Mouse (Mus musculus): ENCODE results near the gene Fam187a. TPM values are rescaled to one million over a fixed set of nuclear protein-coding genes. Genes with fewer than 3 reads are reported as not detected.

Fam187a gene
- polyA plus RNA-seq, 1 experiment from 2014 or later: not detected

GRCm38 (mm10) chr11:102896641-102897040, 11.7 kb downstream of the Fam187a start:
- Histone ChIP-seq H3K4me1 (replicated peaks) (peaks cover 16% of the 10 kb centered on the region), H3K27me3 (peaks cover 66% of the 10 kb centered on the region), H3K36me3 (no peaks in the 10 kb centered on the region), H3K9ac (replicated peaks) (no peak overlapping the region), H3K27ac (no peak overlapping the region), H3K9me3 (no peaks in the 10 kb centered on the region), H3K4me3 (replicated peaks) (no peak overlapping the region), H3K4me2 (replicated peaks) (no peak overlapping the region)
- ATAC-seq: no peak
- WGBS: 79% methylated on average over 20 of the region's 20 CpGs

GRCm38 (mm10) chr11:102898408-102898807, 13.4 kb downstream of the Fam187a start:
- 0 out of 2 replicates have a peak, but pooled peaks have one; percentile 37 for ATAC-seq
- H3K27me3 ChIP-seq: peaks cover 50% of the 10 kb centered on the region
- WGBS: 67% methylated on average over 9 of the region's 9 CpGs

GRCm38 (mm10) chr11:102900763-102901162, 15.8 kb downstream of the Fam187a start, which contains the start of gene Gfap:
Gene Gfap (minus strand): TSS chr11:102900912.
- Histone ChIP-seq H3K4me3 (replicated peaks) (no peak within 1 kb of the TSS), H3K36me3 (peaks cover 6% of the 10 kb centered on the region; the same call in 1 of the 2 replicates), H3K4me1 (replicated peaks) (0 out of 2 replicates have a peak, but pooled peaks cover 16% of the 10 kb centered on the region), H3K27ac (no peak within 1 kb of the TSS), H3K27me3 (peaks cover 27% of the 10 kb centered on the region), H3K4me2 (replicated peaks) (no peak within 1 kb of the TSS), H3K9me3 (no peaks in the 10 kb centered on the region), H3K9ac (replicated peaks) (no peak within 1 kb of the TSS)
- ATAC-seq: peak; percentile 75
- WGBS: 13% methylated on average over 7 of the region's 7 CpGs

More at GRCm38 (mm10) chr11:102898408-102898807, 13.4 kb downstream of the Fam187a start:
- H3K9me3 ChIP-seq: no peaks in the 10 kb centered on the region
- no peaks in the 10 kb centered on the region for H3K36me3 ChIP-seq
- H3K4me2 ChIP-seq (replicated peaks): no peak overlapping the region
- H3K9ac ChIP-seq (replicated peaks): peak overlapping the region; percentile 5; the same call in 1 of the 2 replicates
- H3K27ac ChIP-seq: no peak overlapping the region; the same call in 1 of the 2 replicates
- H3K4me3 ChIP-seq (replicated peaks): no peak overlapping the region
- H3K4me1 ChIP-seq (replicated peaks): peaks cover 10% of the 10 kb centered on the region; the same call in 1 of the 2 replicates

GRCm38 (mm10) chr11:102901199-102901598, 16.2 kb downstream of the Fam187a start:
- ATAC-seq: peak; percentile 39
- no peaks in the 10 kb centered on the region for H3K9me3 ChIP-seq
- peaks cover 10% of the 10 kb centered on the region; the same call in 1 of the 2 replicates for H3K36me3 ChIP-seq
- 0 out of 2 replicates have a peak, but pooled peaks cover 16% of the 10 kb centered on the region for H3K4me1 ChIP-seq (replicated peaks)
- no peak overlapping the region for H3K4me2 ChIP-seq (replicated peaks)
- 62% methylated on average over 4 of the region's 4 CpGs for WGBS
- no peak overlapping the region for H3K4me3 ChIP-seq (replicated peaks)
- H3K27me3 ChIP-seq: peaks cover 23% of the 10 kb centered on the region
- no peak overlapping the region for H3K9ac ChIP-seq (replicated peaks)
- no peak overlapping the region for H3K27ac ChIP-seq

GRCm38 (mm10) chr11:102902107-102902506, 17.1 kb downstream of the Fam187a start:
- Histone ChIP-seq H3K36me3 (peaks cover 19% of the 10 kb centered on the region; the same call in 1 of the 2 replicates), H3K4me1 (replicated peaks) (0 out of 2 replicates have a peak, but pooled peaks cover 16% of the 10 kb centered on the region), H3K4me2 (replicated peaks) (no peak overlapping the region), H3K4me3 (replicated peaks) (no peak overlapping the region), H3K9ac (replicated peaks) (no peak overlapping the region), H3K9me3 (no peaks in the 10 kb centered on the region), H3K27me3 (0 out of 2 replicates have a peak, but pooled peaks cover 16% of the 10 kb centered on the region), H3K27ac (no peak overlapping the region)
- no peak for ATAC-seq
- WGBS: 75% methylated on average over 5 of the region's 5 CpGs

GRCm38 (mm10) chr11:102903654-102904053, 18.7 kb downstream of the Fam187a start:
- WGBS: 79% methylated on average over 7 of the region's 7 CpGs
- Histone ChIP-seq H3K36me3 (peaks cover 33% of the 10 kb centered on the region), H3K4me2 (replicated peaks) (no peak overlapping the region), H3K9ac (replicated peaks) (no peak overlapping the region), H3K4me1 (replicated peaks) (0 out of 2 replicates have a peak, but pooled peaks cover 10% of the 10 kb centered on the region), H3K9me3 (no peaks in the 10 kb centered on the region), H3K4me3 (replicated peaks) (no peak overlapping the region), H3K27ac (no peak overlapping the region), H3K27me3 (0 out of 2 replicates have a peak, but pooled peaks cover 8% of the 10 kb centered on the region)
- no peak for ATAC-seq

GRCm38 (mm10) chr11:102911376-102911775, 26.4 kb downstream of the Fam187a start:
- ATAC-seq: no peak

GRCm38 (mm10) chr11:102915380-102915779, 30.4 kb downstream of the Fam187a start:
- peaks cover 39% of the 10 kb centered on the region for H3K36me3 ChIP-seq
- WGBS: 86% methylated on average over 9 of the region's 9 CpGs
- no peak overlapping the region for H3K27ac ChIP-seq

More at GRCm38 (mm10) chr11:102911376-102911775, 26.4 kb downstream of the Fam187a start:
- H3K4me2 ChIP-seq (replicated peaks): no peak overlapping the region
- H3K27me3 ChIP-seq: no peaks in the 10 kb centered on the region
- H3K4me3 ChIP-seq (replicated peaks): no peak overlapping the region
- H3K36me3 ChIP-seq: peaks cover 67% of the 10 kb centered on the region
- H3K27ac ChIP-seq: no peak overlapping the region
- no peaks in the 10 kb centered on the region for H3K9me3 ChIP-seq
- 75% methylated on average over 7 of the region's 7 CpGs for WGBS
- no peaks in the 10 kb centered on the region for H3K4me1 ChIP-seq (replicated peaks)
- no peak overlapping the region for H3K9ac ChIP-seq (replicated peaks)

GRCm38 (mm10) chr11:102918077-102918476, 33.1 kb downstream of the Fam187a start:
- no peak for ATAC-seq
- Histone ChIP-seq H3K4me3 (replicated peaks) (no peak overlapping the region), H3K27ac (no peak overlapping the region), H3K9ac (replicated peaks) (no peak overlapping the region), H3K4me2 (replicated peaks) (no peak overlapping the region), H3K36me3 (peaks cover 24% of the 10 kb centered on the region), H3K9me3 (no peaks in the 10 kb centered on the region), H3K4me1 (replicated peaks) (peaks cover 20% of the 10 kb centered on the region), H3K27me3 (no peaks in the 10 kb centered on the region)
- WGBS: 79% methylated on average over 4 of the region's 4 CpGs

More at GRCm38 (mm10) chr11:102915380-102915779, 30.4 kb downstream of the Fam187a start:
- Histone ChIP-seq H3K9ac (replicated peaks) (no peak overlapping the region), H3K4me3 (replicated peaks) (no peak overlapping the region), H3K4me2 (replicated peaks) (no peak overlapping the region), H3K9me3 (no peaks in the 10 kb centered on the region), H3K27me3 (no peaks in the 10 kb centered on the region), H3K4me1 (replicated peaks) (no peaks in the 10 kb centered on the region)
- no peak for ATAC-seq

- peak overlapping the region; percentile 59 for H3K27ac ChIP-seq
- no peak overlapping the region for H3K4me3 ChIP-seq (replicated peaks)
- no peak overlapping the region; the same call in 1 of the 2 replicates for H3K9ac ChIP-seq (replicated peaks)
- H3K4me1 ChIP-seq (replicated peaks): peaks cover 29% of the 10 kb centered on the region
- peak overlapping the region; percentile 20; the same call in 1 of the 2 replicates for H3K4me2 ChIP-seq (replicated peaks)
- ATAC-seq: no peak
- H3K36me3 ChIP-seq: no peaks in the 10 kb centered on the region
- 64% methylated on average over 6 of the region's 6 CpGs for WGBS
- H3K27me3 ChIP-seq: no peaks in the 10 kb centered on the region
- no peaks in the 10 kb centered on the region for H3K9me3 ChIP-seq
Measured at GRCm38 (mm10) chr11:102921491-102921890, 36.5 kb downstream of the Fam187a start.

GRCm38 (mm10) chr11:102924557-102925350, 39.8 kb downstream of the Fam187a start, which contains the start of gene Kif18b:
Gene Kif18b (minus strand): TSS chr11:102925124.
- peak within 1 kb of the TSS; percentile 63 for H3K4me3 ChIP-seq (replicated peaks)
- peak within 1 kb of the TSS; percentile 90 for H3K27ac ChIP-seq
- under 1% methylated on average over 62 of the region's 62 CpGs for WGBS
- H3K36me3 ChIP-seq: no peaks in the 10 kb centered on the region
- H3K27me3 ChIP-seq: no peaks in the 10 kb centered on the region; the same call in 1 of the 2 replicates
- peaks cover 29% of the 10 kb centered on the region for H3K4me1 ChIP-seq (replicated peaks)
- peak within 1 kb of the TSS; percentile 57 for H3K9ac ChIP-seq (replicated peaks)
- no peaks in the 10 kb centered on the region for H3K9me3 ChIP-seq
- peak within 1 kb of the TSS; percentile 72 for H3K4me2 ChIP-seq (replicated peaks)
- peak; percentile 95 for ATAC-seq

- Histone ChIP-seq H3K9ac (replicated peaks) (peak overlapping the region; percentile 56), H3K27me3 (no peaks in the 10 kb centered on the region; the same call in 1 of the 2 replicates), H3K36me3 (no peaks in the 10 kb centered on the region), H3K27ac (peak overlapping the region; percentile 90), H3K4me1 (replicated peaks) (peaks cover 29% of the 10 kb centered on the region), H3K4me2 (replicated peaks) (peak overlapping the region; percentile 72), H3K4me3 (replicated peaks) (peak overlapping the region; percentile 63), H3K9me3 (no peaks in the 10 kb centered on the region)
- WGBS: under 1% methylated on average over 10 of the region's 10 CpGs
- ATAC-seq: peak; percentile 46; the same call in 1 of the 2 replicates
Measured at GRCm38 (mm10) chr11:102925351-102925717, 40.4 kb downstream of the Fam187a start.
